In genomic region chr6:40713494-40713893, GRCm38 (mm10) we compare ENCODE assay signal across 3 mouse cellular contexts.
DNase-seq lines count a peak whose midpoint lies in the region; ATAC-seq lines count a peak whose summit lies in the region.

No protein-coding gene starts in this region.

- DNase-seq in 416B (ENCODE audit: low read depth): peak; percentile 11
- DNase-seq in brain, adult 2 months (ENCODE audit: low read depth, low spot score): peak; percentile 7

- ATAC-seq in frontal cortex, adult (ENCODE audit: low TSS enrichment): peak; percentile 93
